Mouse (Mus musculus) kidney, adult 2 months (tissue): Measurements from ENCODE around the gene Ino80e. TPM values are rescaled to one million over a fixed set of nuclear protein-coding genes. Genes with fewer than 3 reads are reported as not detected.
A peak's percentile ranks its signal among the peaks of the same experiment; 100 is the strongest.

Experiments
- DNase-seq: peaks from one replicate; pipeline ENCODE4 v3.0.0; 2021
- H3K27ac ChIP-seq: fragments of 200-500 bp; 2 replicates; pipeline ENCODE4 v1.5.1; 2012; ENCODE audit warnings: low read depth, low read length, control low read depth, inconsistent platforms; ENCODE audit not compliant: insufficient read depth
- H3K27me3 ChIP-seq: fragments of 200-500 bp; replicated peaks from 2 replicates; pipeline ENCODE4 v1.6.1; 2012; ENCODE audit warnings: mild to moderate bottlenecking, moderate library complexity, low read length, inconsistent platforms; ENCODE audit not compliant: control insufficient read depth, insufficient read depth
- H3K36me3 ChIP-seq: fragments of 200-500 bp; 2 replicates; pipeline ENCODE4 v1.6.1; 2012; ENCODE audit warnings: mild to moderate bottlenecking, moderate library complexity, low read length, inconsistent platforms; ENCODE audit not compliant: control insufficient read depth, insufficient read depth
- H3K4me1 ChIP-seq: fragments of 200-500 bp; 2 replicates; pipeline ENCODE4 v1.6.1; 2011; ENCODE audit warnings: low read length; ENCODE audit not compliant: control insufficient read depth, insufficient read depth
- H3K4me3 ChIP-seq: fragments of 200-500 bp; 2 replicates; pipeline ENCODE4 v1.5.1; 2011; ENCODE audit warnings: mild to moderate bottlenecking, low read depth, low read length, control low read depth; ENCODE audit not compliant: insufficient read depth
- CTCF ChIP-seq: fragments of 200-500 bp; conservative IDR thresholded peaks from 2 replicates; pipeline ENCODE4 v1.5.1; 2011; ENCODE audit warnings: low read depth, mild to moderate bottlenecking, control low read depth, low read length, moderate library complexity, mixed read lengths; ENCODE audit not compliant: insufficient read depth, insufficient read length
- POLR2A ChIP-seq: fragments of 200-500 bp; IDR thresholded peaks from one replicate; pipeline ENCODE4 v1.6.1; 2011; ENCODE audit warnings: low read depth, low read length, control low read depth
- WGBS: fragments of 180-500 bp; shearing (Covaris S2); methylation state at CpG from one replicate; pipeline ENCODE4 v1.1.7; 2018; 5-methylcytosine and 5-hydroxymethylcytosine counted together
- polyA plus RNA-seq: library from polyadenylated mRNA; depleted of rRNA; stranded (reverse); fragments of >200 nt; gene quantifications from 2 replicates; pipeline ENCODE4 v1.2.3, GENCODE M21; 2012

The Ino80e gene
- polyA plus RNA-seq, 1 experiment, result 39.6 TPM

DNA sequence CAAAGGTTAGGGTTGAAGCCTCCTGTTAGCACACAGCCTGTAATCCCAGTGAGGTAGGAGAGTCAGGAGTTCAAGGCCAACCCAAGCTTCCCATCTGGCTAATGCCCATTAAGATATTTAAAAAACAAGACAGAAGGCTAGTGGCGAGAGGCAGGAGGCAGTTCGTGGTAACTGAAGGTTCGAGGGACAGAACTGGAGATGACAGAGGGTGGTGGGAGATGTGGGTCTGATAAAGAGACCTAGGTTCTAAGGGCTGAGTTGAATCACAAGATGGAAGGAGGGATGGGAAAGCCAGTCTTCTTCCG, 15.1 kb downstream of the Ino80e start, which contains the start of gene Doc2a:
Doc2a (plus strand) TSS at position 301 of the 305 bp plus-strand sequence.
- no peak within 1 kb of the TSS for H3K27ac ChIP-seq
- WGBS, result 62% methylated on average over 4 of the region's 4 CpGs
- H3K36me3 ChIP-seq, result no peaks in the 10 kb centered on the region
- no peaks in the 10 kb centered on the region for H3K4me1 ChIP-seq
- TF ChIP-seq CTCF (no peak), POLR2A (no peak)
- no peak for DNase-seq
- H3K4me3 ChIP-seq, result peak within 1 kb of the TSS; percentile 45
- H3K27me3 ChIP-seq, result peaks cover 3% of the 10 kb centered on the region

DNA sequence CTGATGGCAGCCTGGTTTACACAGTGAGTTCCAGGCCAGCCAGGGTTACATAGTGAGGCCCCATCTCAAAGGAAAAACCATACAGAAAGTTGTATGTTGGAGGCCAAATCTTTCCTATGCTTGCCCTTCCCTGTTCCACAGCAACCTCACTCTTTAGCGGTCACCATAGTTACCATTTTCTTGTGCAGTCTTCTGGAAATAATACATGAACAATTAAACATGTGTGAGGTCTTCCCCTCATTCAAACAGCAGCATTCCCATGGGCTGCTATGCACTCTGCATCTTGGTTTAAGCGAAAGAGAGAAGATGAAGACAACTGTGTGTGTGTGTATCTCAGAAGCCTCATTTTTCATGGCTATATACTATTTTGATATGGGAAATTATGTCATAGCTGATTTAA, 16.7 kb downstream of the Ino80e start:
- Histone ChIP-seq H3K4me3 (no peak overlapping the region), H3K27me3 (peaks cover 3% of the 10 kb centered on the region), H3K36me3 (no peaks in the 10 kb centered on the region), H3K27ac (no peak overlapping the region), H3K4me1 (no peaks in the 10 kb centered on the region)
- no peak for DNase-seq
- WGBS, result 85% methylated on average over 2 of the region's 2 CpGs
- TF ChIP-seq POLR2A, result no peak
- no peak for TF ChIP-seq CTCF

DNA sequence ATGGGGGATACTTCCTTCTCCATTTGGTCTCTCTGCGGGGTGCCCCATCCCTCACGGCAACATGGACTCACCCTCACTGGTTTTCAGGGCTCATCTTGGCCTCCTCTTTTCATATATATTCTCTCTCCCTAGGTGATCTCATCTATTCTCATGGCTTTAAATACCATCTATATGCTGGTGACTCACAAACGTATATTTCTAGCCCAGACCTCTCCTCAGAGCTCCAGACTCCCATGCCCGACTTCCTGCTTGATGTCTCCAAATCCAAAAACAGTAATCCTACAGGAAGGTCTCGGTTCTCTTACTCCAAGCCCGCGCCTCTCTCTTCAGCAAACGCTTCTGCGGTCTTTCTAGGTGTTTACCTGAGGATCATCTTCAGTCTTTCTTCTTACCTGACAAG, 18.9 kb downstream of the Ino80e start:
- WGBS, result 83% methylated on average over 9 of the region's 9 CpGs
- Histone ChIP-seq H3K4me3 (no peak overlapping the region), H3K27me3 (peaks cover 2% of the 10 kb centered on the region), H3K4me1 (no peaks in the 10 kb centered on the region), H3K36me3 (no peaks in the 10 kb centered on the region), H3K27ac (no peak overlapping the region)
- DNase-seq, result no peak
- TF ChIP-seq CTCF (no peak), POLR2A (no peak)

DNA sequence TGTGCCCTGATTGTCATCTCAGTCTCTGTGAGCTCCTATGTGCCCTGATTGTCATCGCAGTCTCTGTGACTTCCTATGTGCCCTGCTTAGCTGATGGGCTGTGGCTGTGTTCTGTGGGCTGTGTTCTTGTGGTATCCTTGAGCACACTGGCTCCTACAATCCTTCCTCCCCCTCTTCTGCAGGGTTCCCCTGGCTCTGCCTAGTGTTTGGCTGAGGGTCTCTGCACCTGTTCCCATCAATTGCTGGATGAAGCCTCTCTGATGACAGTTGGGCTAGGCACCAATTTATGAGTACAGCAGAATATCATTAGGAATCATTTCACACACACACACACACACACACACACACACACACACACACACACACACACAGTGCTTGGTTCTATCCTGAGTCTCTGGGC, 28.9 kb downstream of the Ino80e start:
- TF ChIP-seq CTCF (no peak), POLR2A (no peak)
- H3K4me3 ChIP-seq, result no peak overlapping the region
- no peak for DNase-seq
- no peak overlapping the region for H3K27ac ChIP-seq
- H3K4me1 ChIP-seq, result peaks cover 4% of the 10 kb centered on the region; the same call in 1 of the 2 replicates
- H3K27me3 ChIP-seq, result no peaks in the 10 kb centered on the region
- WGBS, result 97% methylated on average over 1 of the region's 1 CpGs
- H3K36me3 ChIP-seq, result no peaks in the 10 kb centered on the region

DNA sequence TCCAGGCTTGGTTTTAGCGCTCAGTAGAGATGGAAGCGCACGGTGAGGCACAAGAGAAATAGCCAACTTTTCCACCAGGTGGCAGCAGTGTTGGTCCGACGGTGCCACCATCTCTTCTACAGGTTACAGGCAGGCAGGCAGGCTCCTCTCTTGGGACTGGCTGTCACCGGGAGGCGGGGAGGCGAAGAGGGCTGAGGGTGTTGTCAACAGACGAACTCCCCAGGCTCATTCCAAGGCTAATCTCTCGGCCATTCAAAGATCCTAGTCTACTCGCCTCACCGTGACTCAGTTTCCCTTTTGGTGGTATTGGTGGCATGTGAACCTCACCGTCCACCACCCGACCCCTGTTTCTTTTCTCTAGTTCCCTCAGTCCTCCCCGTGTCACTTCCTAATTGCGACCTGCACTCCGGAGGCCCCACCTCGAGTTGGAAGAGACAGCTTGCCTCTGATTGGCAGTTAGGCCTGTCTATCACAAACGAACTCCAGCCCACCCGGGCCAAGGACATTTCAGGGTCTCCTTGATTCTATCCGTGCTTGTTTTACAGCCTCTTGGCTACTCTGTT, 30.1 kb downstream of the Ino80e start:
- WGBS, result 1% methylated on average over 21 of the region's 21 CpGs

DNA sequence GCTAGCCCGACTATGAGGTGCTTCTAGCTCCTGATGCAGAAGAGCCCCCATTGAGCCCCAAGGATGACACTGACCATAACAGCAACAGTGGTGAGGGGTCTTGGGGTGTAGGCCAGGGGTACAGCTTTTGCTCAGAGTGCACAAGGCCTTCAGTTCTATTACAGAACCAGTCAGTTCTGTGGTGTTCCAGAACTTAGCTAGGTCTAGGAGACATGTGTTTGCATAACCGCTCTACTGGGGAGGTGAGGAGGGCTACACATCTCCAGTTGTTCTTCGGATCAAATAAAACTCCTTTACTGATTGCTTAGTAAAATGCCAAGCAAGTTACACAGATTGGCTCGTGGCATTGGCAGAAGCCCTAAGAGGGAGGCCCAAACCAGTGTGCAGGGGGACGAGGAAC, 30.6 kb downstream of the Ino80e start, which contains the start of gene 4930451I11Rik:
4930451I11Rik (minus strand) TSS at position 101 of the 400 bp plus-strand sequence.
- H3K4me3 ChIP-seq, result peak within 1 kb of the TSS; percentile 41
- 55% methylated on average over 5 of the region's 5 CpGs for WGBS
- peak within 1 kb of the TSS; percentile 57; the same call in 1 of the 2 replicates for H3K27ac ChIP-seq
- H3K4me1 ChIP-seq, result peaks cover 2% of the 10 kb centered on the region; the same call in 1 of the 2 replicates
- DNase-seq, result no peak
- no peak for TF ChIP-seq POLR2A
- TF ChIP-seq CTCF, result no peak
- H3K27me3 ChIP-seq, result no peaks in the 10 kb centered on the region
- no peaks in the 10 kb centered on the region for H3K36me3 ChIP-seq

More for the DNA sequence above, 30.1 kb downstream of the Ino80e start:
- H3K36me3 ChIP-seq, result no peaks in the 10 kb centered on the region
- H3K27ac ChIP-seq, result peak overlapping the region; percentile 57; the same call in 1 of the 2 replicates
- peak; percentile 87 for DNase-seq
- peaks cover 4% of the 10 kb centered on the region; the same call in 1 of the 2 replicates for H3K4me1 ChIP-seq
- peak overlapping the region; percentile 41 for H3K4me3 ChIP-seq
- TF ChIP-seq POLR2A, result no peak
- TF ChIP-seq CTCF, result peak; percentile 93
- H3K27me3 ChIP-seq, result no peaks in the 10 kb centered on the region

DNA sequence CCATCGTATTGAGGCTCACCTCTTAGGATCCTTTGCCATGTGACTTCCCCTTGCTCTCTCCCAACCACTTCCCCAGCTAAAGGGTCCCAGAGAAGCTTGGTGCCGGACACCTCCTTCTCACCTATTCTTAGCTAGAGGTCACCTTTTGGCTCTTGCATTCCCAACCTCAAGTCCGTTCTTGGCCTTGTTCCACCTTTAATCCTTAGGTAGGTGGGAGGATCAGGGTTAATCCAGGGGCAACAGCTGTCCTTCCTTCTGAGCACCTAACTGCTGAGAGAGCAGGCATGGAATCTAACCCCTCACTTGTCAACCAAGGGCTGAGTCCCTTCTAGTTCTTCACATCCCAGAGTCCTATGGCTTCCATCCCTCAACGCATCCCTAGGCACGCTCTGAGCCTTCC, 36.2 kb downstream of the Ino80e start:
- TF ChIP-seq POLR2A, result no peak
- no peak for TF ChIP-seq CTCF
- no peak overlapping the region for H3K27ac ChIP-seq
- 69% methylated on average over 5 of the region's 5 CpGs for WGBS
- no peak for DNase-seq
- H3K27me3 ChIP-seq, result no peaks in the 10 kb centered on the region
- H3K36me3 ChIP-seq, result no peaks in the 10 kb centered on the region
- no peak overlapping the region for H3K4me3 ChIP-seq
- H3K4me1 ChIP-seq, result no peaks in the 10 kb centered on the region
